Mouse (Mus musculus) gastrocnemius, adult 2 months (tissue): Measurements from ENCODE around the gene Stk32b. TPM values are rescaled to one million over a fixed set of nuclear protein-coding genes. Genes with fewer than 3 reads are reported as not detected.

Experiments
- DNase-seq: peaks from one replicate; pipeline ENCODE4 v3.0.0; 2022
- H3K27ac ChIP-seq: fragments of 200-600 bp; 2 replicates; pipeline ENCODE4 v1.8.1; 2022; ENCODE audit warnings: mild to moderate bottlenecking
- H3K4me3 ChIP-seq: fragments of 200-600 bp; 2 replicates; pipeline ENCODE4 v1.8.1; 2022; ENCODE audit warnings: mild to moderate bottlenecking, moderate library complexity
- CTCF ChIP-seq: fragments of 200-600 bp; IDR thresholded peaks from 2 replicates; pipeline ENCODE4 v1.8.1; 2022; ENCODE audit warnings: antibody characterized with exemption, mild to moderate bottlenecking, moderate library complexity
- intact Hi-C: fragments of 180-260 bp; cut with DNase I; formaldehyde crosslinking; loops from one replicate; pipeline ENCODE4 v1.15.1; 2025
- total RNA-seq, 2 experiments: library from RNA; stranded (reverse); gene quantifications; 2 replicates each; pipeline ENCODE4 v1.2.3; 2021

Gene Stk32b
- total RNA-seq, 2 experiments from 2014 or later, result 0.20 TPM; not detected in 1

- DNase-seq, result no peak
- intact Hi-C loops, result no loop called here
- H3K4me3 ChIP-seq, result no peak overlapping the region
- no peak for TF ChIP-seq CTCF
- H3K27ac ChIP-seq, result no peak overlapping the region
These were observed 259.1 kb downstream of the Stk32b start for GRCm38 (mm10) chr5:37457831-37458230.

DNA sequence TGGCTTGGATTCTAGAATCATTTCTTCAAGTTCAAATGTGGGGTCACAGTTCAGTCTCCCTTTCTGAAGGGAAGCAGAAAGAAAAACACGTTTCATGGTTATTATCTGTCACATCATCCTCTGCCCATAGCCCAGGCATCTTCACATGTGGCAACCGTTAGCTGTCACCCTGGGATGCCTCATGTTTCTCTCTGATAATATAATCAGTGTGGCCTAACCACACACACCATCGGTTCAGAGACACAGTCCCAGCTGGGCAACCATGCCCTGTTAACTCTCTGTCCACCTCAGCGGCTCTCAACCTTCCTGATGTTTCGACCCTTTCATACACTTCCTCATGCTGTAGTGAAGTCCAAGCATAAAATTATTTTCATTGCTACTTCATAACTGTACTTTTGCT, 259.8 kb downstream of the Stk32b start:
- Histone ChIP-seq H3K4me3 (no peak overlapping the region), H3K27ac (no peak overlapping the region)
- intact Hi-C loops, result no loop called here
- no peak for DNase-seq
- no peak for TF ChIP-seq CTCF

DNA sequence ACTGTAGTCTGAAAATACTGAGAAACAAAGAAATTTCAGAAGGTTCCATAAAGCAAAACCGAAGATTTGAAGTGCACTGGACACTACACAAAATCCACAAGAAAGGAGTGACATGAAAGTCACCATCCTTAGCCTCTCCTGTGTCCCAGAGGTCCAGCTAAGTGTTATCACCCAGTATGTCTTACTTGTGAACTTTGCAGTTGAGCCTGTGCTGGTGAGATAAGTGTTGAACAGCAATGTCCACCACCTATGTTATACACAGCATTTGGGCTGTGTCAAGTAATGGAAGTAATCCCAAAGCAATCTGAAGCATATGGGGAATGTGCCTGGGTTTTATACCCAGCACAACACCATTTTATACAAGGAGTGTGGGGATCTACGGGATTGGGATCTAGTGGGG, 260.4 kb downstream of the Stk32b start:
- DNase-seq, result no peak
- H3K4me3 ChIP-seq, result no peak overlapping the region
- TF ChIP-seq CTCF, result no peak
- no peak overlapping the region for H3K27ac ChIP-seq
- intact Hi-C loops, result no loop called here

GRCm38 (mm10) chr5:37447546-37447945, 269.4 kb downstream of the Stk32b start:
- intact Hi-C loops, result no loop called here

DNA sequence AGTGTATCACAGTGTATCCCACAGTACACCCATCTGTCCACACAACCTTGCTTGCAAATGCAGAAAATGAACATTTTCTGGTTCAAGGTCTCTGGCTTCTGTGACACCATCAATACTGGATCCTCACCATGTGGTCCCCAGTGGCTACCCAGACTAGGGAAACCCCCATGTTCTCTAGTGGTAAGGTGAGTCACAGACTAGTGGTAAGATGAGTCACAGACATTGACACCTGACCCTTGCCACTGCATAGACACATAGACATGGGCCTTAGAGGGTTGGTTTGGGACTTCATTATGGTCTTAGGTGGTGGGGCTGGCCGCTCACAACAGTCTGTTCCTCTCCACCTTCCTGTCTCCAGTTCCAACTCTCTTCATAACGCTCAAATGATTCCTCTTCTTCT, 274.2 kb downstream of the Stk32b start:
- Histone ChIP-seq H3K27ac (no peak overlapping the region), H3K4me3 (no peak overlapping the region)
- no peak for TF ChIP-seq CTCF
- no peak for DNase-seq
- intact Hi-C loops, result no loop called here

More at GRCm38 (mm10) chr5:37447546-37447945, 269.4 kb downstream of the Stk32b start:
- Histone ChIP-seq H3K4me3 (no peak overlapping the region), H3K27ac (no peak overlapping the region)
- DNase-seq, result no peak
- TF ChIP-seq CTCF, result no peak

GRCm38 (mm10) chr5:37435417-37435816, 281.6 kb downstream of the Stk32b start:
- H3K27ac ChIP-seq, result no peak overlapping the region
- intact Hi-C loops, result no loop called here
- no peak overlapping the region for H3K4me3 ChIP-seq
- TF ChIP-seq CTCF, result no peak; the same call in 1 of the 2 replicates
- no peak for DNase-seq

DNA sequence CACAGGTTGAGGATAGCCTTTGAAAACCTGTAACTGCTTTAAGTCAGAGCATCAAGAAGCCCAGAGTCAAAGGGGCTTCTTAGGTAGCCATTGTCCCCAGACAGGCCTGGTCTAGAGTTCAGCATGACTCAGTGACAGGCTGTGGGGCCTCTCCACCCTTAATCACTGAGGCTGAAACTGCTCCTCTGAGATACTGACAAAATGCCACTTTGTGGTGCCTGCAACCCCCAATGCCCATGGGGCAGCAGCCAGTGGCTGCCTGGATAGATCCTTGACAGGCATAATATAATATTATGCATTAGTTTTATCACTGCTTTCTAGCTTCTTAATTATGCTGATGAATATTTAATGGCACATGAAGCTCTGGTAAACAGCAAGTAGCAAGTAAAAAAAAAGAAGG, 289.8 kb downstream of the Stk32b start:
- no peak for TF ChIP-seq CTCF
- Histone ChIP-seq H3K4me3 (no peak overlapping the region), H3K27ac (no peak overlapping the region)
- DNase-seq, result no peak
- intact Hi-C loops, result no loop called here

DNA sequence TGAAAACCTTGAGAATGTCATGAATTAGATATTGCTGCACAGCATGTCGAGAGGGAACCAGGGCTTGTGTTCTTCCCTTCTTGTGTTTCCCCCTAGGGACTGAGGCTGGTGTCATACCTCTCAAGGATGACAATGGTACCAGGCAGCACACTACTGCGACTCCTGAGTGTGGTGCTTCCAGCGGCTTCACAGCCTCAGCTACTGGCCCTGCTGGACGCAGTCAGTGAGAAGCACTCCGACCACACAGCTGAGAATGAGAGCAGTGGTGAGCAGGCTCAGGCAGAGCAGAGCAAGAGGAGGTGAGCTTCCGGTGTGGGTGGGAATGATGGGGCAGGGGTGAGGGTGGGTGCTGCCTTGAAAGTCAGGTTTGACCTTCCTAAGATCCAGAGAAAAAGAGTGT, 297.9 kb downstream of the Stk32b start:
- no peak for DNase-seq
- no peak for TF ChIP-seq CTCF

More for the DNA sequence above, 297.9 kb downstream of the Stk32b start:
- Histone ChIP-seq H3K27ac (no peak overlapping the region), H3K4me3 (no peak overlapping the region)
- intact Hi-C loops, result no loop called here

Other genes with a start within 250 kb of the Stk32b start
- gene Cytl1, start 18.3 kb upstream of the Stk32b start, total RNA-seq, result 1 to 10 TPM; 3.0 to 3.9 TPM
- gene Msx1, start 107.4 kb upstream of the Stk32b start, total RNA-seq, result 1 to 10 TPM; 1.7 to 2.2 TPM